Mouse (Mus musculus) limb, embryonic 15.5 days (tissue): ENCODE data around the gene Lrrc20. TPM values are rescaled to one million over a fixed set of nuclear protein-coding genes. Genes with fewer than 3 reads are reported as not detected.
A peak's percentile ranks its signal among the peaks of the same experiment; 100 is the strongest.

Source experiments
- ATAC-seq: fragments of 200-750 bp; cut with Nextera tagmentation; 2 replicates; pipeline ENCODE4 v1.8.0; 2017; ENCODE audit warnings: low read depth, moderate TSS enrichment; ENCODE audit not compliant: insufficient number of reproducible peaks, low FRiP score, low TSS enrichment
- H3K27ac ChIP-seq: fragments of 300-500 bp; sonication (generic); 2 replicates; pipeline ENCODE4 v1.5.1; 2015; ENCODE audit warnings: moderate library complexity, mild to moderate bottlenecking, inconsistent platforms
- H3K27me3 ChIP-seq: fragments of 300-500 bp; sonication (generic); 2 replicates; pipeline ENCODE4 v1.6.1; 2015; ENCODE audit warnings: inconsistent platforms
- H3K36me3 ChIP-seq: fragments of 300-500 bp; sonication (generic); 2 replicates; pipeline ENCODE4 v1.6.1; 2015; ENCODE audit warnings: inconsistent platforms
- H3K4me1 ChIP-seq: fragments of 300-500 bp; sonication (generic); 2 replicates; pipeline ENCODE4 v1.6.1; 2015; ENCODE audit warnings: inconsistent platforms
- H3K4me2 ChIP-seq: fragments of 300-500 bp; sonication (generic); 2 replicates; pipeline ENCODE4 v1.6.1; 2015; ENCODE audit warnings: mild to moderate bottlenecking, inconsistent platforms
- H3K4me3 ChIP-seq: fragments of 300-500 bp; sonication (generic); 2 replicates; pipeline ENCODE4 v1.5.1; 2015; ENCODE audit warnings: mild to moderate bottlenecking, inconsistent platforms
- H3K9ac ChIP-seq: fragments of 300-500 bp; sonication (generic); 2 replicates; pipeline ENCODE4 v1.6.1; 2015; ENCODE audit warnings: inconsistent platforms
- H3K9me3 ChIP-seq: fragments of 300-500 bp; sonication (generic); 2 replicates; pipeline ENCODE4 v1.6.1; 2016; ENCODE audit warnings: inconsistent platforms
- WGBS: fragments of 180-500 bp; shearing (Covaris S2); methylation state at CpG from one replicate; pipeline ENCODE4 v1.1.7; 2015; 5-methylcytosine and 5-hydroxymethylcytosine counted together
- polyA plus RNA-seq: library from polyadenylated mRNA; unstranded; fragments of >200 nt; fragmentation: Nextera tagmentation; extraction: Ambion mirVana; gene quantifications from 2 replicates; pipeline ENCODE4 v1.2.1, GENCODE M21; 2015

The Lrrc20 gene
- polyA plus RNA-seq, 1 experiment from 2014 or later: 8.5 TPM

DNA sequence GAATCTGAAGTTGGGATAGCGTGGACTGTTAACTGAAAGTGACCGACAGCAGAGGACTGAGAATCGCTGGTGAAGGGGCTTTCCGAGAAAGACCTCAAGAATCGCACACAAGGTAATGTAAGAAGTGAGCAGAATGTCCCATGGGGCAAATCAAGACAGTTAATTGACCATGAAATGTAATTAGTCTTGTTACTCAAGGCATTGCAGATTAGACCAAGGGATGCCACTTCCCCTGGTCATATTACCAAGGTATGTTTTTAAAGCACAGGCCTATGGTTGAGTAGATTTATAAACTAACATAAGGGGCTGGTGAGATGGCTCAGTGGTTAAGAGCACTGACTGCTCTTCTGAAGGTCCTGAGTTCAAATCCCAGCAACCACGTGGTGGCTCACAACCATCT lies 45.1 kb downstream of the Lrrc20 start:
- no peaks in the 10 kb centered on the region for H3K27me3 ChIP-seq
- no peak overlapping the region for H3K9ac ChIP-seq
- ATAC-seq: no peak
- H3K9me3 ChIP-seq: no peaks in the 10 kb centered on the region
- 81% methylated on average over 6 of the region's 6 CpGs for WGBS
- no peak overlapping the region for H3K27ac ChIP-seq
- no peak overlapping the region for H3K4me2 ChIP-seq
- no peak overlapping the region for H3K4me3 ChIP-seq
- H3K36me3 ChIP-seq: no peaks in the 10 kb centered on the region
- 0 out of 2 replicates have a peak, but pooled peaks cover 3% of the 10 kb centered on the region for H3K4me1 ChIP-seq

DNA sequence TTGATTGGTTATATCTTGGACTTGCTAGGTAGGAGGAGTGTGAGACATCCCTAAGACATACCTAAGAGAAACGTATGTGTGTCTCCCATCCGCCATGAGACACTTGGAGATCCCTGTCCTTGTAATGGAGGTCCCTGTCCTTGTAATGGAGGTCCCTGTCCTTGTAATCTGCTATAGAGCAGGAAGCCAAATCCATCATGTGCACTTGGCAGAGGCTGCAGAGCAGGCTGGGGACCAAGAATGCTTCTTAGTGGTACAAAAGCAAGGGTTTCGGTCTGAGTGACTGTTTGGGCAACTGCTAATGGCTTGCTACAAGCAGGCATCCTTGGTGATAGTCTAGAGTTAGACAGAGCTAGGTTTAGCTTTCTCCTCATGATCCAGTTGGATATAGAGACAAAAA lies 55.3 kb downstream of the Lrrc20 start:
- no peak overlapping the region for H3K4me2 ChIP-seq
- H3K27ac ChIP-seq: no peak overlapping the region
- no peak overlapping the region for H3K4me3 ChIP-seq
- WGBS: 87% methylated on average over 3 of the region's 3 CpGs
- H3K9me3 ChIP-seq: no peaks in the 10 kb centered on the region
- H3K27me3 ChIP-seq: no peaks in the 10 kb centered on the region
- no peak overlapping the region for H3K9ac ChIP-seq
- H3K36me3 ChIP-seq: peaks cover 3% of the 10 kb centered on the region; the same call in 1 of the 2 replicates
- ATAC-seq: no peak
- peaks cover 26% of the 10 kb centered on the region for H3K4me1 ChIP-seq

DNA sequence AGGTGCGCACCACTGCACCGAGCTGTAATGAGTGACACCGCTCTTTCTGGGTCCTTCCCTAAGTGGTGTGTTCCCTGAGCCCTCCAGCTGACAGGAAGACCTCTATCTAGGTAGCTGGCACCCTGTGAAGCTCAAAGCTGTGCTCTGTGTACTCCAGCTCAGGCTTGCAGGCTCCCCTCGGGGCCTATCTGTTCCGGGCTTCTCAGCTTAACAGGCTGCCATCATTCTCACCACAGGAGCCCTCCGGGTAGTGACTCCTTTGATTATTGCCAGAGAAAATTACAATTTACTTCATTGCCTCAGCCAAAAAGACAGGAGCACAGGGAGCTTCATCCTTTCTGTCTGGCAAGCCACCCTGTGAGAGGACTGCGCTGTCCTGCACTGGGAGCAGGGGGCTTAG lies 57.7 kb downstream of the Lrrc20 start:
- 75% methylated on average over 7 of the region's 7 CpGs for WGBS
- H3K27ac ChIP-seq: no peak overlapping the region

GRCm38 (mm10) chr10:61534371-61535101 lies 58.9 kb downstream of the Lrrc20 start:
- H3K9ac ChIP-seq: no peak overlapping the region
- H3K9me3 ChIP-seq: no peaks in the 10 kb centered on the region
- no peak for ATAC-seq
- 77% methylated on average over 3 of the region's 3 CpGs for WGBS
- H3K4me1 ChIP-seq: peaks cover 39% of the 10 kb centered on the region
- H3K4me3 ChIP-seq: no peak overlapping the region
- no peak overlapping the region for H3K4me2 ChIP-seq
- H3K27ac ChIP-seq: peak overlapping the region; percentile 74
- H3K36me3 ChIP-seq: no peaks in the 10 kb centered on the region
- no peaks in the 10 kb centered on the region for H3K27me3 ChIP-seq

More for the DNA sequence above, 57.7 kb downstream of the Lrrc20 start:
- Histone ChIP-seq H3K36me3 (no peaks in the 10 kb centered on the region), H3K27me3 (no peaks in the 10 kb centered on the region), H3K4me1 (peaks cover 39% of the 10 kb centered on the region), H3K4me2 (no peak overlapping the region), H3K9ac (no peak overlapping the region), H3K9me3 (no peaks in the 10 kb centered on the region), H3K4me3 (no peak overlapping the region)
- ATAC-seq: no peak

GRCm38 (mm10) chr10:61535441-61535840 lies 59.8 kb downstream of the Lrrc20 start:
- H3K36me3 ChIP-seq: no peaks in the 10 kb centered on the region
- no peak overlapping the region for H3K4me2 ChIP-seq
- no peak overlapping the region for H3K4me3 ChIP-seq
- peak overlapping the region; percentile 74 for H3K27ac ChIP-seq
- H3K4me1 ChIP-seq: peaks cover 39% of the 10 kb centered on the region
- H3K27me3 ChIP-seq: no peaks in the 10 kb centered on the region
- ATAC-seq: no peak
- no peaks in the 10 kb centered on the region for H3K9me3 ChIP-seq
- 69% methylated on average over 4 of the region's 4 CpGs for WGBS
- H3K9ac ChIP-seq: no peak overlapping the region

GRCm38 (mm10) chr10:61536130-61537035 lies 60.8 kb downstream of the Lrrc20 start:
- Histone ChIP-seq H3K9ac (no peak overlapping the region), H3K4me3 (no peak overlapping the region), H3K27ac (peak overlapping the region; percentile 74), H3K4me2 (no peak overlapping the region), H3K4me1 (peaks cover 39% of the 10 kb centered on the region), H3K36me3 (no peaks in the 10 kb centered on the region), H3K27me3 (no peaks in the 10 kb centered on the region), H3K9me3 (no peaks in the 10 kb centered on the region)
- ATAC-seq: peak; percentile 73
- 31% methylated on average over 20 of the region's 20 CpGs for WGBS

- Histone ChIP-seq H3K27me3 (no peaks in the 10 kb centered on the region), H3K27ac (peak overlapping the region; percentile 74; the same call in 1 of the 2 replicates), H3K4me3 (no peak overlapping the region), H3K4me1 (peaks cover 39% of the 10 kb centered on the region), H3K36me3 (no peaks in the 10 kb centered on the region), H3K9me3 (no peaks in the 10 kb centered on the region), H3K9ac (no peak overlapping the region), H3K4me2 (no peak overlapping the region)
- 70% methylated on average over 5 of the region's 5 CpGs for WGBS
- no peak for ATAC-seq
Measured at GRCm38 (mm10) chr10:61537036-61537380, 61.4 kb downstream of the Lrrc20 start.

DNA sequence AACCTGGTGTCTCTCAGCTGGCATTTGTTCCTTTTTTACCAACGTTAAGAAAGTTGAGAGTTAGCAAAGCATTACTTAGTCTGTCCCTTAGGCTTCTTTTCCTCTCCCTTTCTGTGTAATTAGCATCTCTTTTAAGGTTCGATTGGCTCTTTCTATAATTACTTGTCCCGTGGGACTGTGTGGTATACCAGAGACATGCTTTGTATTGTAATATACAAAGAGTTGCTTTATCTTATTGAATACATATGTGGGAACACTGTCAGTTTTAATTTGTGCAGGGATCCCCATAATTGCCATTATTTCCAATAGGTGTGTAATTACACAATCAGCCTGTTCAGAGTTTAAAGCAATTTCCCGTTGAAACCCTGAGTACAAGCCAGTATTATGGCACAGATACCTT lies 62.8 kb downstream of the Lrrc20 start:
- Histone ChIP-seq H3K4me1 (peaks cover 41% of the 10 kb centered on the region), H3K4me3 (no peak overlapping the region), H3K4me2 (no peak overlapping the region), H3K9ac (no peak overlapping the region), H3K27ac (no peak overlapping the region), H3K36me3 (no peaks in the 10 kb centered on the region), H3K9me3 (no peaks in the 10 kb centered on the region), H3K27me3 (no peaks in the 10 kb centered on the region)
- no peak for ATAC-seq
- 27% methylated on average over 4 of the region's 4 CpGs for WGBS

DNA sequence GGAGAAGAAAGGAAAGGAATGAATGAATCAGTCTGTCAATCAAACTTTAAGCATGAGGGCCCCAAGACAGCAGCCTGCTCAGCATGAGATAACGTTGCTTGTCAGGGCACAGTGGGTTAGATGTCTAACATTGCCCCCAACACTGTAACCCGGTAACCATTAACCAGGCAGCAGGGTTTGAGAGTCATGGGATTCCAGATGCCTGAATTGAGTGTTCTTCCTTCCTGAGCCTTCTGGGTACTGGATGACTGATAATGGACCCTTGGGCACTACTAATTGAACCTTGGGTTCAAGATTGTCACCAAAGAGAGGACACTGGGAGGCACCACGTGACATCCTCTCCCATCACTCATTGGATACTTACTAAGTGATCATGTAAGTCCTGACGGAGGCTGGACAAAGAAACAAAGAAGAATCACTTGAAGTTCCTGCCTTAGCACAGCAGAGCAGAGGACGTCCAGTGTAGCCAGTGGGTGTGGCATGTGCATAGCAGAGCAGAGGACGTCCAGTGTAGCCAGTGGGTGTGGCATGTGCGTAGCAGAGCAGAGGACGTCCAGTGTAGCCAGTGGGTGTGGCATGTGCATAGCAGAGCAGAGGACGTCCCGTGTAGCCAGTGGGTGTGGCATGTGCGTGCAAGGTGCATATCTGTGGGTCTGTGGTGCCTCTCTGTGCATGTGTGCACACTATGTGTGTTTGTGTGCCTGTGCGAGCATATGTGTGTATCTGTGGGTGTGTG lies 68.7 kb downstream of the Lrrc20 start:
- H3K4me2 ChIP-seq: no peak overlapping the region
- H3K36me3 ChIP-seq: no peaks in the 10 kb centered on the region
- H3K4me1 ChIP-seq: peaks cover 15% of the 10 kb centered on the region
- ATAC-seq: no peak
- no peak overlapping the region for H3K27ac ChIP-seq
- 53% methylated on average over 12 of the region's 12 CpGs for WGBS
- H3K9me3 ChIP-seq: no peaks in the 10 kb centered on the region
- no peak overlapping the region for H3K9ac ChIP-seq
- no peaks in the 10 kb centered on the region for H3K27me3 ChIP-seq
- no peak overlapping the region for H3K4me3 ChIP-seq

DNA sequence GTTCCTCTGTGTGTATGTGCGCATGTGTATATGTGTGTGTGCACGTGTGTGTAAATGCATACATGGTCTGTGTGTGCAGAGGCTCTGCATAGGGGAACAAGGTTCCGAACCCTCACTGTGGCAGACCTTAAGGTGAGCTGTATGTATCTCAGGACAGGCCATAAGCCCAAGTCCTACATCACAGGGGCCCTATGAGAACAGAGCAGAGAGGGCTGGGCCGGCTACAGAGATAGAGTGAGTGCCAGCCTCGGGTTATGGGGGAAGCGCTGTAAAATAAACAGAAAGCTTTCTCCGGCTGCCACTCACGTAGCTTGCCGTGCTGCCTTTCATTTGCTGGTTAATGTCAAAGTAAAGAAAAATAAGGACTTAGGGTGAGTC lies 69.3 kb downstream of the Lrrc20 start:
- Histone ChIP-seq H3K9ac (no peak overlapping the region), H3K27ac (no peak overlapping the region), H3K4me2 (no peak overlapping the region), H3K9me3 (no peaks in the 10 kb centered on the region), H3K27me3 (no peaks in the 10 kb centered on the region), H3K4me3 (no peak overlapping the region), H3K4me1 (peaks cover 15% of the 10 kb centered on the region), H3K36me3 (no peaks in the 10 kb centered on the region)
- 56% methylated on average over 9 of the region's 9 CpGs for WGBS
- no peak for ATAC-seq

DNA sequence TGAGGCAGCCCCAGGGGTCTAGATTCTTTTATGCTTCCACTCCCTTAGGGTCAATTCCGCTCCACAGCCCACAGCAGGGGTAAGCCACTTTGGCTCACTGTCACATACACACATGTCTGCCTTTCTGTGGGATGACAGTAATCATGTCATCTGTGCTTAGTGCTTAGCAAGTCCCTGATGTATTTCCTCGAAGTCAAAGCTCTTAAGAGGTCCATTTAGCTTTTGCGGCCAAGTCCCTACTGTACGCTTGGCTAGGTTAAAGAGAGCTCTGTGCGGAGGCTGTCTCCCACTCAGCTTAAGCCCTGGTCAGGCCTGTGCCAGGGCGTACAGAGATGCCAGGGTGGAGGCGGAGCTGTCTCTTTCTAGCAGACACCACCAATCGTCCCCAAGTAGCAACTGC lies 74.5 kb downstream of the Lrrc20 start:
- WGBS: 81% methylated on average over 8 of the region's 8 CpGs
- Histone ChIP-seq H3K9me3 (no peaks in the 10 kb centered on the region), H3K4me2 (no peak overlapping the region), H3K4me1 (peaks cover 2% of the 10 kb centered on the region; the same call in 1 of the 2 replicates), H3K27me3 (no peaks in the 10 kb centered on the region), H3K9ac (no peak overlapping the region), H3K27ac (no peak overlapping the region), H3K4me3 (no peak overlapping the region), H3K36me3 (no peaks in the 10 kb centered on the region)
- no peak for ATAC-seq

DNA sequence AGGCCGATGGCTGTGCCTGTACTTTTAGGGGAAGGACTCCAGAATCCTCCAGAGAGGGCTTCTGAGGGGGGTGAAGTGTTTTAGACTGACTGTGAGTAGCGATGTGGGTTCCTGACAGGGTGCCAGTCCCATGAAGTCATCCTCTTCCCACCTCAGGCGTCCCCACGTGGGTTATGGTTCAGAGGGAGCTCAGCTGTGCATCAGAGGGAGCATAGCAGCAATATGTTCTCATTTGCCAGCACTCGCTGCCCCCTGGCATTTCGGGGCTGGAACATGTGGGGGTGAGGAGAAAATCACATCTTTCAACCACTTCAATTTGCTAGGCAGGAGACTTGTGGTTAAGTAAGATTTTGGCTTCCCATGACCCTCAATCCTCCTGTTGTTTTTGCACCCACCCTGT lies 79.6 kb downstream of the Lrrc20 start:
- no peak for ATAC-seq
- no peak overlapping the region for H3K27ac ChIP-seq
- H3K9ac ChIP-seq: no peak overlapping the region
- no peaks in the 10 kb centered on the region for H3K27me3 ChIP-seq
- H3K4me2 ChIP-seq: no peak overlapping the region
- H3K9me3 ChIP-seq: no peaks in the 10 kb centered on the region
- H3K36me3 ChIP-seq: no peaks in the 10 kb centered on the region
- no peaks in the 10 kb centered on the region for H3K4me1 ChIP-seq
- no peak overlapping the region for H3K4me3 ChIP-seq
- 80% methylated on average over 6 of the region's 6 CpGs for WGBS
